ENCODE assay signal across 19 mouse cellular contexts in genomic region chr5:29864291-29864737, GRCm38 (mm10).
DNase-seq lines count a peak whose midpoint lies in the region; ATAC-seq and TF ChIP-seq lines count a peak whose summit lies in the region.
"Had no signal": no experiment of that assay in that cellular context is flagged by ENCODE, and none has a peak within 500 bp of the region (broad histone marks: within the 10 kb centered on the region; RNA-seq: fewer than 3 reads in every experiment).

No protein-coding gene starts in this region.

- no peaks in the 10 kb centered on the region for H3K9me3 ChIP-seq in heart, embryonic 11.5 days (replicated peaks; ENCODE audit: control insufficient read depth, low read length)
- H3K9me3 ChIP-seq in heart, postnatal 0 days (replicated peaks; ENCODE audit: control insufficient read depth, low read length): no peaks in the 10 kb centered on the region
- H3K9me3 ChIP-seq: hindbrain, embryonic 10.5 days; intestine, embryonic 15.5 days; neural tube, embryonic 15.5 days; stomach, embryonic 15.5 days had no signal

- peaks cover 2% of the 10 kb centered on the region; the same call in 1 of the 2 replicates for H3K4me1 ChIP-seq in heart, embryonic 11.5 days (ENCODE audit: control insufficient read depth, insufficient read depth, low read length)
- peaks cover 13% of the 10 kb centered on the region; the same call in 1 of the 2 replicates for H3K4me1 ChIP-seq in heart, postnatal 0 days (ENCODE audit: control insufficient read depth, insufficient read depth)
- H3K4me1 ChIP-seq: hindbrain, embryonic 10.5 days; intestine, embryonic 15.5 days; neural tube, embryonic 15.5 days; stomach, embryonic 15.5 days had no signal

- H3K27me3 ChIP-seq in heart, embryonic 11.5 days (ENCODE audit: control insufficient read depth, insufficient read depth, low read length): no peaks in the 10 kb centered on the region
- H3K27me3 ChIP-seq in heart, postnatal 0 days (ENCODE audit: control insufficient read depth, insufficient read depth, low read length): no peaks in the 10 kb centered on the region
- H3K27me3 ChIP-seq: intestine, embryonic 15.5 days; neural tube, embryonic 15.5 days; stomach, embryonic 15.5 days had no signal

- 67% methylated on average over 4 of the region's 4 CpGs for WGBS in heart, embryonic 11.5 days (ENCODE audit: insufficient replicate concordance)
- 51% methylated on average over 4 of the region's 4 CpGs for WGBS in heart, postnatal 0 days

- peak; percentile 98 for DNase-seq in heart, adult 11 months
- DNase-seq in 3T3-L1 (ENCODE audit: low read depth, low spot score): peak; percentile 96
- DNase-seq in gastrocnemius, adult 8-10 months (ENCODE audit: low spot score in 2 of 2): peak; percentile 32 to 38
- DNase-seq in heart, postnatal 0 days (ENCODE audit: low spot score): peak; percentile 77
- no peak for DNase-seq in spleen, adult 18-20 months
- no peak for DNase-seq in left cerebral cortex, adult 8-10 months (ENCODE audit: low spot score in 2 of 2)
- no peak for DNase-seq in embryo, embryonic 9.5 days (ENCODE audit: extremely low spot score)
- DNase-seq: adrenal gland, postnatal 25 days; cerebellum, adult 2 months; forebrain, postnatal 0 days; left cerebral cortex, postnatal 4 days; lung, embryonic 14.5 days; midbrain, embryonic 14.5 days; thymus, postnatal 25 days had no signal

- H3K9ac ChIP-seq in heart, embryonic 11.5 days (ENCODE audit: low read depth, low read length): no peak overlapping the region
- H3K9ac ChIP-seq in heart, postnatal 0 days (replicated peaks; ENCODE audit: low read depth, low read length): no peak overlapping the region
- H3K9ac ChIP-seq: forebrain, postnatal 0 days; intestine, embryonic 15.5 days; lung, embryonic 14.5 days; neural tube, embryonic 15.5 days; stomach, embryonic 15.5 days had no signal

- H3K36me3 ChIP-seq in heart, embryonic 11.5 days (ENCODE audit: control insufficient read depth, insufficient read depth, low read length): no peaks in the 10 kb centered on the region
- H3K36me3 ChIP-seq in heart, postnatal 0 days (replicated peaks; ENCODE audit: control insufficient read depth, insufficient read depth, low read length): no peaks in the 10 kb centered on the region
- H3K36me3 ChIP-seq: hindbrain, embryonic 10.5 days; intestine, embryonic 15.5 days; neural tube, embryonic 15.5 days; stomach, embryonic 15.5 days had no signal

- TF ChIP-seq EP300 in heart, postnatal 0 days (IDR thresholded peaks at IDR 0.05; ENCODE audit: low read depth): no peak

- no peak overlapping the region for H3K27ac ChIP-seq in heart, embryonic 11.5 days (ENCODE audit: low read depth, low read length)
- peak overlapping the region; percentile 72 for H3K27ac ChIP-seq in heart, postnatal 0 days (ENCODE audit: low read depth)
- H3K27ac ChIP-seq: hindbrain, embryonic 10.5 days; intestine, embryonic 15.5 days; neural tube, embryonic 15.5 days; stomach, embryonic 15.5 days had no signal

- H3K4me2 ChIP-seq in heart, embryonic 11.5 days: no peak overlapping the region
- H3K4me2 ChIP-seq in heart, postnatal 0 days (ENCODE audit: low read depth, low read length): no peak overlapping the region
- H3K4me2 ChIP-seq: intestine, embryonic 15.5 days; lung, embryonic 14.5 days; neural tube, embryonic 15.5 days; stomach, embryonic 15.5 days had no signal

- TF ChIP-seq CTCF in heart, postnatal 0 days (IDR thresholded peaks at IDR 0.05; ENCODE audit: low read depth): no peak

- H3K4me3 ChIP-seq in heart, embryonic 11.5 days (ENCODE audit: low read depth, low read length): no peak overlapping the region
- no peak overlapping the region for H3K4me3 ChIP-seq in heart, postnatal 0 days (ENCODE audit: low read depth, low read length)
- H3K4me3 ChIP-seq: hindbrain, embryonic 10.5 days; intestine, embryonic 15.5 days; neural tube, embryonic 15.5 days; stomach, embryonic 15.5 days had no signal

- ATAC-seq in heart, embryonic 11.5 days (replicated peaks; ENCODE audit: insufficient number of reproducible peaks, low FRiP score, low TSS enrichment): no peak
- peak; percentile 75 for ATAC-seq in heart, postnatal 0 days (ENCODE audit: insufficient read depth, low read depth)
- ATAC-seq: forebrain, postnatal 0 days; intestine, embryonic 15.5 days had no signal

Comparison
In these comparisons a context has a peak if more than half of its experiments do, and no peak if none do; other contexts are left out.
1. DNase-seq: peak in heart, adult 11 months (single experiment), 3T3-L1 (single experiment), gastrocnemius, adult 8-10 months (2 of 2) and heart, postnatal 0 days (single experiment); none in spleen, adult 18-20 months (0 of 2), left cerebral cortex, adult 8-10 months (0 of 2) and embryo, embryonic 9.5 days (single experiment).